In the genomic region with DNA sequence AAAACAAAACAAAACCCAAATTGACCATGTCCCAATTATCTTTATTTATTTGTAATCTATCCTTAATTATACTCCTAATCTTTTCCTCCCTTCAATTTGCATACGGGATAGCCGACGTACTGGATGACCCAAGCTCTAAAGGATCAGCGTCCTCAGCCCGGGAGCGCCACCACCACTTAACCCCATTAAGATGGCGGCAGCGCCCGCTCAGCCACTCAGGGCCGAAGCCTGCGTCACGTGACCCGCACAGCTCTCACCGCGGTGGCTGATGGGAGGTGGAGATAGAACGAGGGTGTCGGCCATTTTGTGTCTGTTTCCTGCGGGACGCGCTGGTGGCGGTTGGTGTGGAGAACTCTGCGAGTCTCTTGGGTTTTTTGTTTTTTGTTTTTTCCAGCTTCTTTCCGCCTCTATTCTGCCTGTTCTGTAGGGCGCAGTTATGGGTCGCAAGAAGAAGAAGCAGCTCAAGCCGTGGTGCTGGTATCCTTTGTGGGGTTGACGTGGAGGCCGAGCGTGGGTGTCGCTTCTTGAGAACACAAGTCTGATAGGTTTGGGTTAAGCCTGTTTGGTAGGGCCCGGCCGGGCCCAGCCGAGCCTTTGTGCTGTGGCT, we compare ENCODE assay signal across 7 mouse cellular contexts. TPM values are rescaled to one million over a fixed set of nuclear protein-coding genes. Genes with fewer than 3 reads are reported as not detected.
DNase-seq lines count a peak whose midpoint lies in the region; ATAC-seq lines count a peak whose summit lies in the region.

A gene (plus strand): TSS at position 261 of the 607 bp plus-strand sequence.

- under 1% methylated on average over 33 of the region's 33 CpGs for WGBS in intestine, embryonic 15.5 days
- under 1% methylated on average over 33 of the region's 33 CpGs for WGBS in midbrain, embryonic 10.5 days

- intact Hi-C loops in gastrocnemius, postnatal 36 days (cut with DNase I) = no loop called here
- intact Hi-C loops in left cerebral cortex, postnatal 25 days (cut with DNase I) = no loop called here

- H3K4me3 ChIP-seq in intestine, embryonic 15.5 days (replicated peaks) = peak within 1 kb of the TSS; percentile 87
- peak within 1 kb of the TSS; percentile 97 for H3K4me3 ChIP-seq in midbrain, embryonic 10.5 days

- peaks cover 8% of the 10 kb centered on the region; the same call in 1 of the 2 replicates for H3K4me1 ChIP-seq in intestine, embryonic 15.5 days (replicated peaks)
- peaks cover 38% of the 10 kb centered on the region for H3K4me1 ChIP-seq in midbrain, embryonic 10.5 days

- H3K9ac ChIP-seq in intestine, embryonic 15.5 days = peak within 1 kb of the TSS; percentile 97

- peak; percentile 97 for ATAC-seq in intestine, embryonic 15.5 days

- peak within 1 kb of the TSS; percentile 80 for H3K4me2 ChIP-seq in intestine, embryonic 15.5 days (replicated peaks)

- no peaks in the 10 kb centered on the region for H3K9me3 ChIP-seq in intestine, embryonic 15.5 days
- no peaks in the 10 kb centered on the region for H3K9me3 ChIP-seq in midbrain, embryonic 10.5 days (replicated peaks)

- H3K36me3 ChIP-seq in intestine, embryonic 15.5 days = peaks cover 3% of the 10 kb centered on the region; the same call in 1 of the 2 replicates
- peaks cover 37% of the 10 kb centered on the region for H3K36me3 ChIP-seq in midbrain, embryonic 10.5 days

- peak; percentile 97 for DNase-seq in adrenal gland, adult 2 months
- peak; percentile 95 for DNase-seq in embryo, embryonic 11.5 days (ENCODE audit: low read depth, low spot score)
- DNase-seq in gastrocnemius, postnatal 36 days = peak; percentile 92 to 97
- peak; percentile 99 for DNase-seq in left cerebral cortex, postnatal 25 days (ENCODE audit: low spot score in 2 of 2)
- peak; percentile 98 for DNase-seq in midbrain, embryonic 10.5 days (ENCODE audit: low spot score)
- peak; percentile 97 for DNase-seq in right cerebral cortex, postnatal 4 days

- peak within 1 kb of the TSS; percentile 92 for H3K27ac ChIP-seq in intestine, embryonic 15.5 days
- H3K27ac ChIP-seq in midbrain, embryonic 10.5 days (replicated peaks) = peak within 1 kb of the TSS; percentile 99

- no peaks in the 10 kb centered on the region for H3K27me3 ChIP-seq in intestine, embryonic 15.5 days (replicated peaks)
- H3K27me3 ChIP-seq in midbrain, embryonic 10.5 days (ENCODE audit: low read depth, poor library complexity, severe bottlenecking) = no peaks in the 10 kb centered on the region

RNA-seq across cellular contexts. Expression of the gene that starts here (rescaled TPM):
- total RNA-seq in adrenal gland, adult 2 months (2021) = 100 to 1,000 TPM; 131 to 142 TPM
- polyA plus RNA-seq in adrenal gland, adult 2 months (2012; rRNA removed) = 45.7 and 53.3 TPM in 2 replicates
- total RNA-seq in gastrocnemius, postnatal 36 days (2021) = 10 to 100 TPM; 44.6 to 57.9 TPM
- 177 and 197 TPM in 2 replicates for polyA plus RNA-seq in intestine, embryonic 15.5 days (2015; fragmentation: Nextera tagmentation; extraction: Ambion mirVana)
- total RNA-seq in left cerebral cortex, postnatal 25 days (2021) = 100 to 1,000 TPM; 132 to 142 TPM
- polyA plus RNA-seq in midbrain, embryonic 10.5 days (2016; fragmentation: Nextera tagmentation; extraction: Ambion mirVana) = 304 and 308 TPM in 2 replicates

Comparison
In these comparisons a context has a peak if more than half of its experiments do, and no peak if none do; other contexts are left out.
1. Peak in every context shown above with its lines: DNase-seq, ATAC-seq, H3K4me3 ChIP-seq and H3K27ac ChIP-seq.